Mouse (Mus musculus): ENCODE results near the gene Pced1b.

DNA sequence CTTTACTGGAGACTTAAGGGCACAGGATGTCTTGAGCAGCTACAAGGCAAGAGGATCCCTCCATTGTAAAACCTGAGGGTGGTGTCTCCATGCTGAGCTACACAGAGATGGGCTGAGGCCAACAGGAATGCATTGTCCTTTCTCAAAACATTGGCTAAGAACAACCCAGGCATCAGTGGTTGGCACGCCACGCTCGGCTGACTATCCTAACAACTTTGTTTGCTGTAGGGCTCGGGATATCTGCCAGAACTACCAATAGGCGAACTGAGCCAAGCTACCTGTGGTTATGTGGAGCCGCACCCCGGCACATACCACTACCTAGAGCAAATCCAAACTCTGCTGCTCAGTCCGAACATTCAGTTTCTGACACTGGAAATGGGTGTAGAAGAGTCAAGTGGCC lies 118.1 kb downstream of the Pced1b start:
- TF ChIP-seq CTCF (IDR thresholded peaks at IDR 0.05; ENCODE audit: control insufficient read depth, insufficient read depth, insufficient replicate concordance, low read depth, low read length) (no peak), POLR2A (IDR thresholded peaks at IDR 0.05; ENCODE audit: control insufficient read depth, low read depth, low read length) (no peak)

Measured in testis, adult 2 months (tissue).